Mouse (Mus musculus) cerebellum, adult 2 months (tissue): ENCODE data around the gene Fgf23. TPM values are rescaled to one million over a fixed set of nuclear protein-coding genes. Genes with fewer than 3 reads are reported as not detected.

Source experiments
- DNase-seq, 2 experiments: peaks; one replicate each; pipeline ENCODE4 v3.0.0; 2021
- H3K27ac ChIP-seq: fragments of 200-500 bp; 2 replicates; pipeline ENCODE4 v1.5.1; 2012; ENCODE audit warnings: low read length, control low read depth, inconsistent platforms; ENCODE audit not compliant: insufficient read depth
- H3K27me3 ChIP-seq: fragments of 200-500 bp; 2 replicates; pipeline ENCODE4 v1.6.1; 2012; ENCODE audit warnings: inconsistent platforms, mild to moderate bottlenecking, low read length, moderate library complexity; ENCODE audit not compliant: control insufficient read depth, insufficient read depth
- H3K4me1 ChIP-seq: fragments of 200-500 bp; 2 replicates; pipeline ENCODE4 v1.6.1; 2011; ENCODE audit warnings: low read length; ENCODE audit not compliant: control insufficient read depth, insufficient read depth
- H3K4me3 ChIP-seq: fragments of 200-500 bp; replicated peaks from 2 replicates; pipeline ENCODE3; 2011; ENCODE audit warnings: mild to moderate bottlenecking, low read depth, low read length, control low read depth; ENCODE audit not compliant: insufficient read depth
- CTCF ChIP-seq: fragments of 200-500 bp; IDR thresholded peaks from 2 replicates; pipeline ENCODE4 v1.5.1; 2011; ENCODE audit warnings: low read depth, mild to moderate bottlenecking, control low read depth, low read length, moderate library complexity, borderline replicate concordance; ENCODE audit not compliant: insufficient read depth
- POLR2A ChIP-seq: fragments of 200-500 bp; IDR thresholded peaks from 2 replicates; pipeline ENCODE4 v1.6.1; 2011; ENCODE audit warnings: low read length, control low read depth, borderline replicate concordance; ENCODE audit not compliant: insufficient read depth
- WGBS: fragments of 180-500 bp; shearing (Covaris S2); methylation state at CpG from one replicate; pipeline ENCODE4 v1.1.7; 2018; 5-methylcytosine and 5-hydroxymethylcytosine counted together
- polyA plus RNA-seq: library from polyadenylated mRNA; depleted of rRNA; stranded (reverse); fragments of >200 nt; gene quantifications from 2 replicates; pipeline ENCODE4 v1.2.3, GENCODE M21; 2012

Gene Fgf23
- polyA plus RNA-seq, 1 experiment: 1.1 TPM

DNA sequence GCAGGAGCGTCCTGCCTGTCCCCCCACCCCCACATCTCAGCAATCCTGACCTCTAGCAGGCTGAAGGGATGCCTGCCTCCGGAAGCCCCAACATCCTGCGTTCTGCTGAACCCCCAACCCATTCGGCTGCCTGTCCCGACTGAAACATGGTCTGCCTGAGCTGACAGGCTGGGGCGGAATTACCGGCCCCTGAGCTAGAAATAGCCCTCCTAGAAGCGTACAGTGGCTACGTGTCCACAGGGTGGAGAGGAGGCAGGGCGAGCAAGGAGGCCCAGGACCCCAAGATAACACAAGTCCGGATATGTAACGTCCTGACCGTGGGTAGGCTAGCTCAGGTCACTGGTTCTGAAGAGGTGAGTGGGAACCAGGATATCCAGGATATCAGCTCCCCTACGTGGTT lies 7.9 kb upstream of the Fgf23 start:
- Histone ChIP-seq H3K27me3 (no peaks in the 10 kb centered on the region), H3K4me1 (no peaks in the 10 kb centered on the region), H3K4me3 (no peak overlapping the region), H3K27ac (no peak overlapping the region)
- no peak for DNase-seq
- 9% methylated on average over 14 of the region's 14 CpGs for WGBS
- TF ChIP-seq POLR2A (no peak), CTCF (no peak)

DNA sequence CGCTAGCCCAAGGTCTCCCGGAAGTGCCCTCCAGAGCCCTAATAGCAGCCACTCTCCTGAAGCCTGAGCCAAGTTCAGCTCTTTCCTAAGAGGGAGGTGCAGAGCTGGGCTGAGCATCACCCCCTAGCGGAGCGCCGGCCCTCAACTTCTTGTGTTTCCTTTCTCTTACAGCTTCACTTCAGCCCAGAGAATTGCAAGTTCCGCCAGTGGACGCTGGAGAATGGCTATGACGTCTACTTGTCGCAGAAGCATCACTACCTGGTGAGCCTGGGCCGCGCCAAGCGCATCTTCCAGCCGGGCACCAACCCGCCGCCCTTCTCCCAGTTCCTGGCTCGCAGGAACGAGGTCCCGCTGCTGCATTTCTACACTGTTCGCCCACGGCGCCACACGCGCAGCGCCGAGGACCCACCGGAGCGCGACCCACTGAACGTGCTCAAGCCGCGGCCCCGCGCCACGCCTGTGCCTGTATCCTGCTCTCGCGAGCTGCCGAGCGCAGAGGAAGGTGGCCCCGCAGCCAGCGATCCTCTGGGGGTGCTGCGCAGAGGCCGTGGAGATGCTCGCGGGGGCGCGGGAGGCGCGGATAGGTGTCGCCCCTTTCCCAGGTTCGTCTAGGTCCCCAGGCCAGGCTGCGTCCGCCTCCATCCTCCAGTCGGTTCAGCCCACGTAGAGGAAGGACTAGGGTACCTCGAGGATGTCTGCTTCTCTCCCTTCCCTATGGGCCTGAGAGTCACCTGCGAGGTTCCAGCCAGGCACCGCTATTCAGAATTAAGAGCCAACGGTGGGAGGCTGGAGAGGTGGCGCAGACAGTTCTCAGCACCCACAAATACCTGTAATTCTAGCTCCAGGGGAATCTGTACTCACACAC lies 7.4 kb downstream of the Fgf23 start:
- Histone ChIP-seq H3K27me3 (no peaks in the 10 kb centered on the region), H3K4me1 (no peaks in the 10 kb centered on the region), H3K4me3 (peak overlapping the region; percentile 60), H3K27ac (peak overlapping the region; percentile 35; the same call in 1 of the 2 replicates)
- 1% methylated on average over 59 of the region's 59 CpGs for WGBS
- peak; percentile 80 to 83 for DNase-seq
- TF ChIP-seq POLR2A (peak; percentile 34; the same call in 1 of the 2 replicates), CTCF (peak; percentile 43; the same call in 1 of the 2 replicates)

DNA sequence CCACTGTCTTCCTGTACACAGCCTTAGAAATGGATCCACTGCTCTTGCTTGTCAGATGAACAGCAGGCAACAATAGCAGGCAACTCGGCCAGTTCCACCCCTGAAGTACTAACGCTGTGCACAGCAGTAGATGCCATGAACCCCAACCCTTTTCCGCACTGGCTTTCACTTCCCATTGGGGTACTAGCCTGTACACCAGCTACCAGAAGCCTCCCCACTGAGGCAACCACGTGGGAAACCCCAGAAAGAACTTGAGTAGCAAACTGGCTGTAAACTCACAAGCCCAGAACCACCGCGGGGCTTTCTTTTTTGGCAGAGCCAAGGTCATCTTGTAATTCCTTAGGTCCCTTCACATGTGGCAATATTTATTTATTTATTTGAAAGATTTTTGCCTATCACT lies 9.1 kb downstream of the Fgf23 start:
- H3K4me1 ChIP-seq: no peaks in the 10 kb centered on the region
- WGBS: 71% methylated on average over 6 of the region's 6 CpGs
- TF ChIP-seq POLR2A: no peak
- no peak for TF ChIP-seq CTCF
- H3K27me3 ChIP-seq: no peaks in the 10 kb centered on the region
- no peak overlapping the region for H3K27ac ChIP-seq
- no peak for DNase-seq
- H3K4me3 ChIP-seq: no peak overlapping the region

DNA sequence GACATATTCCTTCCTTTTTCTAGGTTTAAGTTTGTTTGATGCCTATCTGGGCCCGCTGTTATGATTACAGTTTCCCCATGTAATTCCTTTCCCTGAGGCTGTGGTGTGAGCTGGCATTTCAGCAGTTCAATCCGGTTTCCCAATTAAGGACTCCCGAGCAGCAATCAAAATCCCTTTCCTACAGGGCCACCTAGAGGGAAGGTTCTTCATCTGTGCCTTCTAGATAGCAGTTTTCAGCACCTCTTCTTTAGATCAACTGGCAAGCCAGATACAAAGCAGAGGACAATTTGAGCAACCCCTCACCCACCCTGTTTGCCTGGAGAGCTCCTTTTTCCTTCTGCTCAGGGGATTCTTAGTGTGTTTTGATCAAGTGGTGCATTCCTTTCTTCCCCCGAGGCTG lies 14.0 kb downstream of the Fgf23 start:
- no peak for TF ChIP-seq CTCF
- TF ChIP-seq POLR2A: no peak
- Histone ChIP-seq H3K4me1 (no peaks in the 10 kb centered on the region), H3K27ac (no peak overlapping the region), H3K27me3 (no peaks in the 10 kb centered on the region), H3K4me3 (no peak overlapping the region)
- WGBS: 57% methylated on average over 4 of the region's 4 CpGs
- peak; percentile 33 to 54 for DNase-seq

DNA sequence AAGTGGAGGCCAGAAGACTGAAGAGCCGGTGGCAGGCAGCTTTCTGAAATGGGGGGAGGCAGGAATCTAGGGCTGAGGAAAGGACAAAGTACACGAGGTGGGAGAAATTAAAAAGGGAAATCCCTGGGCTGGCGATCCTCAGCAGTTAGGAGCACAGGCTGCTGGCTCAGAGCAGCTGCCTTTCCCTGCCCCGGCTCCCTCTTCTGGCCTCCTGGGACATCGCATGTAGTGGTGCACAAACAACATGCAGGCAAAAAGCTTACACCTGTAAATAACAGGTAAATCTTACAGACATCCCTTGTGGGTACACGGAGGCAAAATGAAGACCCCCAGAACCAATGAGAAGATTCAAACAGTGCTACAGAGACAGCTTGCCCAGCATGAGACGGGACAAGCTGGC lies 21.9 kb downstream of the Fgf23 start:
- H3K4me3 ChIP-seq: no peak overlapping the region
- WGBS: 54% methylated on average over 7 of the region's 7 CpGs
- no peak overlapping the region for H3K27ac ChIP-seq
- H3K27me3 ChIP-seq: no peaks in the 10 kb centered on the region
- no peak for DNase-seq
- peak; percentile 21; the same call in 1 of the 2 replicates for TF ChIP-seq CTCF
- no peak for TF ChIP-seq POLR2A
- H3K4me1 ChIP-seq: no peaks in the 10 kb centered on the region

DNA sequence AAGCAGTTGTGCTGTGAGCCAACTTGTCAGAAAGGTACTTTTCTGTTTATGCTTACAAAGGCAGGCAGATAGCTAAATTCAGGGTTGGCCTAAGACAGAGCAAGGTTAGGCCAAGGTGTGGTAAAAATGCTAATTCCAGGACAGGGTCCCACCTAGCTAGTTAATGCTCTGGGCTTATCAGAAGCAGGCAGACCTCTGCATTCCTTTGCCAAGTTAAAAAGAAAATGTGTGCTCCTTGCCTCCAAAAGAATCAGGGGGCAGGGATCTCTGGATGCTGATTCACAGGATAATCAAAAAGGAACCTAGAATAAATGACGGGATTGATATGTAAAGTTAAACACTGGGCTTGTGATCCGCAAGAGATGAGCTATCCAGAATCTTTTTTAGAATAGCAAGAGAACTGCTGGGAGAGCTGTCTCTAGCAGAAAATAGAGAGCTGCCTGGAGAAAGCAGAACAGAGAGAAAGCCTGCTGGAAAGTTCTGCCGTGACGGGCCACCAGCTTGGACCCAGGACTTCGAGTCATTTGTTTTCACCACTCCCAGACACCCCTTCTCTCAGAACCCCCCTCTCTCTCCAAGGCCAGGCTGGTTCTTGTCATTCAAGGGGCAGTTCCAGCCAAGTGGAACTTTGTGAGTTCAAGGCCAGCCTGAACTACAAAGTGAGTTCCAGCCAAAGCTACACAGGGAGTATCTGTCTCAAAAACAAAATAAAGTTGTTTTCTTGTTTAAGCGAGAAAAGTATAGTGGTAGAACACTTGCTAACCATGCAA lies 31.0 kb downstream of the Fgf23 start:
- DNase-seq: no peak
- Histone ChIP-seq H3K4me1 (no peaks in the 10 kb centered on the region), H3K27me3 (no peaks in the 10 kb centered on the region), H3K27ac (no peak overlapping the region), H3K4me3 (no peak overlapping the region)
- 97% methylated on average over 6 of the region's 6 CpGs for WGBS
- TF ChIP-seq POLR2A (no peak), CTCF (no peak)

DNA sequence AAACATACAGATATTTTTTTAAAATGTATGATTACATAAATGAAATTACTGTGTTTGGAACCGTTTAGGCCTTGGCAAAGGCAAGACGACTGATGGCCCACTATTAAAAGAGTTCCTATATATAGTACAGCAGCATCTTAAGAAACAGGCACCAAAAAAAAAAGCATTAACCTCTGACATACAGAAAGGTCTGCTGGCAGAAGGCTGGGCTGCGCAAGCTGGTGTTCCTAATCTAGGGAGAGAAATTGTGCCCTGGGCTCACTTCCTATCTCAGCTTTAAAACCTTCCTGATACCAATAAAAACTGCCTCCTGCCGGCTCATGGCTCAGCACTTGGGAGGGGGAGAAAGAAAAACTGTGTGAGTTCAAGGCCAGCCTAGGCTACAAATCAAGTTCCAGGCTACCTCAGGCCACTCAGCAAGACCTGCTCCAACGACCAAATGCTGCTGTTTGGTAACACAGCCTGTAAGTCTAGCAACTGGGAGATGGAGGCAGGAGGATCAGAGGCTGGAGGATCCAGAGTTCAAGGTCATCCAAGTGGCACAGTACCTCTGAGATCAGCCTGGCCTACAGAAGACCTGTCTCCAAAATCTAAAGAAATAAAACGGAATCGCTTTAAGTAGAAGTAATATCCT lies 31.8 kb downstream of the Fgf23 start:
- TF ChIP-seq CTCF (no peak), POLR2A (no peak)
- no peaks in the 10 kb centered on the region for H3K27me3 ChIP-seq
- no peak overlapping the region for H3K4me3 ChIP-seq
- DNase-seq: no peak
- 81% methylated on average over 7 of the region's 7 CpGs for WGBS
- no peak overlapping the region for H3K27ac ChIP-seq
- no peaks in the 10 kb centered on the region for H3K4me1 ChIP-seq

DNA sequence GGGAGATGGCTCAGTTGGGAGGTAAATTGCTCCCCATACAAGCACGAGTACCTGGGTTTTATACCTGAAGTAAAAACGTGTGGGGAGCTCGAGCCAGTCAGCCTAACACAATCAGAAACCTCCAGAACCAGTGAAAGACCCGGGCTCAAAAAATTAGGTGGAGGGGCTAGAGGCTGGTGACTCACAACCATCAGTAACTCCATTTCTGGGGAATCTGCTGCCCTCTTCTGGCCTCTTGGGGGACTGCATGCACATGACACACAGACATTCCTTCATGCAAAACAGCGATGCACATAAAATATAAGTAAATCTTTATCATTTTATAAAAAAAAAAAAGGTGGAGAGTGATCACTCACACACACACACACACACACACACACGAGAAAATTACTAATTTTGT lies 32.4 kb downstream of the Fgf23 start:
- WGBS: 72% methylated on average over 6 of the region's 6 CpGs

More for the DNA sequence above, 32.4 kb downstream of the Fgf23 start:
- Histone ChIP-seq H3K27ac (no peak overlapping the region), H3K4me1 (no peaks in the 10 kb centered on the region), H3K27me3 (no peaks in the 10 kb centered on the region), H3K4me3 (no peak overlapping the region)
- TF ChIP-seq CTCF (peak; percentile 45; the same call in 1 of the 2 replicates), POLR2A (no peak)
- DNase-seq: peak in 1 of 2 experiments; percentile 32
